Mouse (Mus musculus) erythroblast, adult 5-6 weeks (primary cell): ENCODE data around the gene Cyp2b19. TPM values are rescaled to one million over a fixed set of nuclear protein-coding genes. Genes with fewer than 3 reads are reported as not detected.

Experiments
- ATAC-seq: replicated peaks from 2 replicates; pipeline ENCODE4 v1.8.0; 2016; ENCODE audit warnings: moderate number of reproducible peaks, mild to moderate bottlenecking, moderate TSS enrichment, inconsistent platforms; ENCODE audit not compliant: poor library complexity, low FRiP score, severe bottlenecking
- total RNA-seq, 2 experiments: library from RNA; stranded (forward) in 1 of 2; stranded (reverse) in 1 of 2; fragments of 150-400 nt in 1 of 2; fragments of 200-764, 138-1000 nt in 1 of 2; gene quantifications; 2 replicates each; pipeline versions ENCODE4 v1.2.3 to v1.2.4; 2015 to 2017; ENCODE audit warnings: low replicate concordance in 2 of 2

The Cyp2b19 gene
- total RNA-seq, 2 experiments from 2014 or later = not detected

DNA sequence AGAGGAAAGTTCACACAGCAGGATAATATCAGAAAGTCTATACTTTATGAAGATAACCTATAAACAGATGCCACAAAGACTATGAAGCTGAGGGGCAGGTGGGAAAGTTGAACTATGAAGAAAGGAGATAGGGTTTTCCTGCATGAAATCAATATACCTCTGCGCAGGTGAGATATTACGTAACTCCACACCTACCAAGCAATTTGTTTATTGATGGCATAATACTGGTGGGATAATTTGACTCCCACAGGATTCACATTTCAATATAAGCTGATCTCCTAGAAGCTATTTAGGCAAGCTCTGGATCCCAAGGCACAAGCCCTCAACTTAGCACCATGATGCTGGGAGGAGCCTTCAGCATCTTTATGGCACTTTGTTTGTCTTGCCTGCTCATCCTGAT, 51.6 kb downstream of the Cyp2b19 start, which contains the start of gene Cyp2g1:
Gene Cyp2g1, plus strand, starts transcription at position 301 of the 400 bp plus-strand sequence.
- no peak for ATAC-seq

Other genes with a start within 250 kb of the Cyp2b19 start
- not detected in 2 replicates for gene Nlrp9a, start 222.1 kb upstream of the Cyp2b19 start, total RNA-seq (2015; ENCODE audit: low replicate concordance)
- not detected in 2 replicates for gene Nlrp9a, start 222.1 kb upstream of the Cyp2b19 start, total RNA-seq (2017; ENCODE audit: low replicate concordance)
- not detected in 2 replicates for gene Vmn1r185, start 138.7 kb upstream of the Cyp2b19 start, total RNA-seq (2015; ENCODE audit: low replicate concordance)
- 0.42 TPM in 1 of 2 replicates, not detected in the other for gene Vmn1r185, start 138.7 kb upstream of the Cyp2b19 start, total RNA-seq (2017; ENCODE audit: low replicate concordance)
- gene Cyp2b23, start 70.7 kb upstream of the Cyp2b19 start, total RNA-seq (2015; ENCODE audit: low replicate concordance) = not detected in 2 replicates
- gene Cyp2b23, start 70.7 kb upstream of the Cyp2b19 start, total RNA-seq (2017; ENCODE audit: low replicate concordance) = not detected in 2 replicates
- not detected in 2 replicates for gene Cyp2g1, start 51.8 kb downstream of the Cyp2b19 start, total RNA-seq (2015; ENCODE audit: low replicate concordance)
- not detected in 2 replicates for gene Cyp2g1, start 51.8 kb downstream of the Cyp2b19 start, total RNA-seq (2017; ENCODE audit: low replicate concordance)
- gene Cyp2a5, start 78.2 kb downstream of the Cyp2b19 start, total RNA-seq (2015; ENCODE audit: low replicate concordance) = not detected in 2 replicates
- gene Cyp2a5, start 78.2 kb downstream of the Cyp2b19 start, total RNA-seq (2017; ENCODE audit: low replicate concordance) = not detected in 2 replicates
- not detected in 2 replicates for gene Cyp2a22, start 182.2 kb downstream of the Cyp2b19 start, total RNA-seq (2015; ENCODE audit: low replicate concordance)
- gene Cyp2a22, start 182.2 kb downstream of the Cyp2b19 start, total RNA-seq (2017; ENCODE audit: low replicate concordance) = not detected in 2 replicates